Comparison of ENCODE assay signal across 16 mouse cellular contexts in the genomic region with DNA sequence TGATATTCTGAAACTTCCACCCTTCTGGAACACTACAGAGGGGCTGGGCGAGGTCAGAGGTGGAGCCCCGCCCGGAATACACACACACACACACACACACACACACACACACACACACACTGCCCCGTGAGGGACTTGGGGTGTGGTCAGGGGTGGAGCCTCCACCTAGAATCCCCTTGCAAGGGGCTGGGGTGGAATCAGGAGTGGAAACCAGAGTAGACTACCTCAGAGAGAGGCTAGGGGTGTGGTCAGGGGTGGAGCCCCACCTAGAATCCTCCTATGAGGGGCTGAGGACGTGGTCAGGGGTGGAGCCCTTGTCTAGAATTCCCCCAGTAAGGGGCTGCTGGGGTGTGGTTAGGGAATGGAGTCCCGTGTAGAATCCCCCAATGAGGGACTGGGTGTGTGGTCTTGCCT. TPM values are rescaled to one million over a fixed set of nuclear protein-coding genes. Genes with fewer than 3 reads are reported as not detected.
DNase-seq lines count a peak whose midpoint lies in the region; ATAC-seq and TF ChIP-seq lines count a peak whose summit lies in the region.
"Had no signal": no experiment of that assay in that cellular context is flagged by ENCODE, and none has a peak within 500 bp of the region (broad histone marks: within the 10 kb centered on the region; RNA-seq: fewer than 3 reads in every experiment).

No protein-coding gene starts in this region.

- intact Hi-C loops in gastrocnemius, adult 2 months (cut with DNase I): loop anchor here (5.0 kb wide), 1 partner anchor 48 kb away; no protein-coding TSS in a partner anchor

- H3K9ac ChIP-seq in liver, postnatal 0 days (replicated peaks): no peak overlapping the region
- H3K9ac ChIP-seq in midbrain, embryonic 11.5 days (ENCODE audit: low read length): no peak overlapping the region
- H3K9ac ChIP-seq: midbrain, embryonic 12.5 days had no signal

- H3K9me3 ChIP-seq in liver, postnatal 0 days (ENCODE audit: low read length): no peaks in the 10 kb centered on the region
- no peaks in the 10 kb centered on the region for H3K9me3 ChIP-seq in midbrain, embryonic 11.5 days (ENCODE audit: control insufficient read depth, low read length)
- H3K9me3 ChIP-seq: midbrain, embryonic 12.5 days had no signal

- TF ChIP-seq EP300 in liver, postnatal 0 days (IDR thresholded peaks at IDR 0.05; ENCODE audit: low read depth): no peak

- no peak overlapping the region for H3K27ac ChIP-seq in liver, postnatal 0 days (ENCODE audit: low read depth)
- no peak overlapping the region for H3K27ac ChIP-seq in gastrocnemius, adult 2 months
- no peak overlapping the region for H3K27ac ChIP-seq in midbrain, embryonic 11.5 days (ENCODE audit: low read depth, low read length)
- H3K27ac ChIP-seq: midbrain, embryonic 12.5 days had no signal

- H3K4me1 ChIP-seq in liver, postnatal 0 days (ENCODE audit: insufficient read depth): no peaks in the 10 kb centered on the region
- H3K4me1 ChIP-seq in midbrain, embryonic 11.5 days (ENCODE audit: control insufficient read depth, insufficient read depth, low read length): peaks cover 14% of the 10 kb centered on the region

- H3K27me3 ChIP-seq in liver, postnatal 0 days (ENCODE audit: insufficient read depth, low read length): no peaks in the 10 kb centered on the region
- H3K27me3 ChIP-seq in midbrain, embryonic 11.5 days (ENCODE audit: control insufficient read depth, insufficient read depth, low read length): no peaks in the 10 kb centered on the region
- H3K27me3 ChIP-seq: midbrain, embryonic 12.5 days had no signal

- 31% methylated on average over 6 of the region's 6 CpGs for WGBS in liver, postnatal 0 days (ENCODE audit: insufficient replicate concordance)
- 45% methylated on average over 5 of the region's 6 CpGs for WGBS in midbrain, embryonic 11.5 days

- H3K36me3 ChIP-seq in liver, postnatal 0 days (replicated peaks; ENCODE audit: insufficient read depth, low read length): no peaks in the 10 kb centered on the region
- no peaks in the 10 kb centered on the region for H3K36me3 ChIP-seq in midbrain, embryonic 11.5 days (ENCODE audit: control insufficient read depth, insufficient read depth, low read length)
- H3K36me3 ChIP-seq: midbrain, embryonic 12.5 days had no signal

- ATAC-seq in erythroid progenitor cell, adult 5-6 weeks (replicated peaks; ENCODE audit: low FRiP score, poor library complexity, severe bottlenecking): 0 out of 2 replicates have a peak, but pooled peaks have one; percentile 28
- no peak for ATAC-seq in liver, postnatal 0 days
- ATAC-seq in midbrain, embryonic 11.5 days (ENCODE audit: low FRiP score): no peak

- no peak overlapping the region for H3K4me2 ChIP-seq in liver, postnatal 0 days (ENCODE audit: low read depth, low read length)
- no peak overlapping the region for H3K4me2 ChIP-seq in midbrain, embryonic 11.5 days
- H3K4me2 ChIP-seq: midbrain, embryonic 12.5 days had no signal

- H3K4me3 ChIP-seq in liver, postnatal 0 days (ENCODE audit: low read depth, low read length): no peak overlapping the region
- no peak overlapping the region for H3K4me3 ChIP-seq in gastrocnemius, adult 2 months
- H3K4me3 ChIP-seq in midbrain, embryonic 11.5 days (ENCODE audit: low read depth, low read length): no peak overlapping the region
- H3K4me3 ChIP-seq: midbrain, embryonic 12.5 days had no signal

- no peak for TF ChIP-seq CTCF in liver, postnatal 0 days (IDR thresholded peaks at IDR 0.05; ENCODE audit: low read depth)
- no peak for TF ChIP-seq CTCF in gastrocnemius, adult 2 months (IDR thresholded peaks at IDR 0.05)

- peak; percentile 4 for DNase-seq in kidney, postnatal 10 days
- DNase-seq in kidney, postnatal 14 days: no peak
- DNase-seq in MEL-GATA-1-ER (ENCODE audit: extremely low read depth, low read depth): peak; percentile 72
- DNase-seq in liver, postnatal 0 days: peak; percentile 14
- no peak for DNase-seq in gastrocnemius, adult 2 months
- no peak for DNase-seq in midbrain, embryonic 11.5 days (ENCODE audit: low spot score, missing footprints)
- no peak for DNase-seq in layer of hippocampus, adult 11-12 months (ENCODE audit: low spot score)
- DNase-seq: embryo, embryonic 11 days; kidney, postnatal 25 days had no signal

RNA-seq across cellular contexts. Expression of gene Gm20219, which starts 13.6 kb away (rescaled TPM):
- 6.1 TPM in 1 of 2 replicates, not detected in the other for total RNA-seq in erythroid progenitor cell, adult 5-6 weeks (2015; ENCODE audit: low replicate concordance)
- 1.2 TPM in 1 of 2 replicates, not detected in the other for total RNA-seq in erythroid progenitor cell, adult 5-6 weeks (2017; ENCODE audit: low replicate concordance)
- 0.08 TPM in 2 replicates for polyA plus RNA-seq in liver, postnatal 0 days (2015; fragmentation: Nextera tagmentation; extraction: Ambion mirVana)
- total RNA-seq in gastrocnemius, adult 2 months (2021): 1 to 10 TPM in 1 of 2 experiments, under 1 TPM in 1; 0.89 to 1.1 TPM
- 0.45 and 0.58 TPM in 2 replicates for polyA plus RNA-seq in midbrain, embryonic 11.5 days (2014; fragmentation: Nextera tagmentation; extraction: Ambion mirVana)

RNA-seq across cellular contexts. Expression of gene Znrf4, which starts 28.3 kb away (rescaled TPM):
- not detected in 2 replicates for total RNA-seq in erythroid progenitor cell, adult 5-6 weeks (2015; ENCODE audit: low replicate concordance)
- not detected in 2 replicates for total RNA-seq in erythroid progenitor cell, adult 5-6 weeks (2017; ENCODE audit: low replicate concordance)
- not detected in 2 replicates for polyA plus RNA-seq in liver, postnatal 0 days (2015; fragmentation: Nextera tagmentation; extraction: Ambion mirVana)
- not detected for total RNA-seq in gastrocnemius, adult 2 months (2021)
- not detected in 2 replicates for polyA plus RNA-seq in midbrain, embryonic 11.5 days (2014; fragmentation: Nextera tagmentation; extraction: Ambion mirVana)
- total RNA-seq: left cerebral cortex, postnatal 36 days; neutrophil, adult 5-6 weeks had no signal
- polyA plus RNA-seq: brain, embryonic 14.5 days; heart, embryonic 16.5 days; midbrain, embryonic 12.5 days; spleen, adult 2 months had no signal

RNA-seq across cellular contexts. Expression of gene Safb2, which starts 43.8 kb away (rescaled TPM):
- total RNA-seq in erythroid progenitor cell, adult 5-6 weeks (2015; ENCODE audit: low replicate concordance): 107 and 153 TPM in 2 replicates
- 350 and 385 TPM in 2 replicates for total RNA-seq in erythroid progenitor cell, adult 5-6 weeks (2017; ENCODE audit: low replicate concordance)
- polyA plus RNA-seq in liver, postnatal 0 days (2015; fragmentation: Nextera tagmentation; extraction: Ambion mirVana): 19.7 and 23.1 TPM in 2 replicates
- 10 to 100 TPM; 38.5 to 41.1 TPM for total RNA-seq in gastrocnemius, adult 2 months (2021)
- polyA plus RNA-seq in midbrain, embryonic 11.5 days (2014; fragmentation: Nextera tagmentation; extraction: Ambion mirVana): 45.8 and 46.5 TPM in 2 replicates

RNA-seq across cellular contexts. Expression of gene Safb, which starts 44.1 kb away (rescaled TPM):
- 120 and 141 TPM in 2 replicates for total RNA-seq in erythroid progenitor cell, adult 5-6 weeks (2015; ENCODE audit: low replicate concordance)
- total RNA-seq in erythroid progenitor cell, adult 5-6 weeks (2017; ENCODE audit: low replicate concordance): 189 and 314 TPM in 2 replicates
- 27.0 and 28.4 TPM in 2 replicates for polyA plus RNA-seq in liver, postnatal 0 days (2015; fragmentation: Nextera tagmentation; extraction: Ambion mirVana)
- 10 to 100 TPM; 43.0 to 46.7 TPM for total RNA-seq in gastrocnemius, adult 2 months (2021)
- 110 and 113 TPM in 2 replicates for polyA plus RNA-seq in midbrain, embryonic 11.5 days (2014; fragmentation: Nextera tagmentation; extraction: Ambion mirVana)

Comparison
In these comparisons a context has a peak if more than half of its experiments do, and no peak if none do; other contexts are left out.
1. DNase-seq: peak in kidney, postnatal 10 days (single experiment), MEL-GATA-1-ER (single experiment) and liver, postnatal 0 days (single experiment); none in kidney, postnatal 14 days (single experiment), gastrocnemius, adult 2 months (single experiment), midbrain, embryonic 11.5 days (single experiment) and layer of hippocampus, adult 11-12 months (single experiment).